Mouse (Mus musculus): ENCODE data around the gene Snx4.
"Not testable (repeated sequence)": the region's sequence is repeated elsewhere in the genome, so short reads cannot be mapped to it uniquely, and the experiment has no call there.

Snx4 gene

GRCm38 (mm10) chr16:33251194-33252051 is at the start of gene Snx4:
Gene Snx4 (plus strand): TSS chr16:33251442.
- peak; percentile 85 for ATAC-seq (ENCODE audit: insufficient number of reproducible peaks, low FRiP score, low TSS enrichment)

- ATAC-seq (ENCODE audit: insufficient number of reproducible peaks, low FRiP score, low TSS enrichment), result no peak
These were observed 40.4 kb upstream of the Snx4 start for GRCm38 (mm10) chr16:33210812-33211211.

DNA sequence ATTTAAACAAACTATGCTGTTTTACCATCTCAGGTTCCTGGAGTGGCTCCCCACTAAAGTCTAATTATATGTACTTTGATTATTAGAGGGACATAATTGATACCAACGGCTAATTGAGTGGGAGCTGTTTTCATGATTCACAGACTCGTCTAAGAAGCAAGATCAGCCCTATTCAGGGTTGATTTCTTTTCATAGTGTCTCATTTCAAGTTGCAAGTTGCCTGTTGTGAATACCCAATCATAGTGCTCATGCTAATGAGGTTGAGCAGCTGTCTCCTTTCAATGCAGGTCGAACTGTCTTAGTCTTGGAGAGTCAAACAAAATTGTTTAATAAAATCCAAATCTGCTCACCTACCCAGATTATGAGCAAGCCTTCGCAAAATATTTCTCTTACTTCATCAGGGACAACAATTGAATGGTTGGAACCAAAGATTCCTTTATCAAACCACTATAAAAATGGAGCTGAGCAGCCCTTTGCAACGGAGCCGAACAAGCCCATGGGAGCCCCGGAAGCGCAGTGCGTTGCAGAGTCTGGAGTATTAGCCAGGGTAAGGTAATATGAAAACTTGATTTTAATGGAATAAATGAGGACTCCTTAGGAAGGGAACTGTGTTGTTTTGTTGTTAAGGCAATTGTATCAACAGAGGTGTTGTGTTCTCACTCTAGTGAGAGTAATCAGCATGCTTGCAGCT is 34.8 kb upstream of the Snx4 start:
- ATAC-seq (ENCODE audit: insufficient number of reproducible peaks, low FRiP score, low TSS enrichment), result no peak

GRCm38 (mm10) chr16:33217553-33218085 is 33.6 kb upstream of the Snx4 start:
- ATAC-seq (ENCODE audit: insufficient number of reproducible peaks, low FRiP score, low TSS enrichment), result not testable (repeated sequence)

DNA sequence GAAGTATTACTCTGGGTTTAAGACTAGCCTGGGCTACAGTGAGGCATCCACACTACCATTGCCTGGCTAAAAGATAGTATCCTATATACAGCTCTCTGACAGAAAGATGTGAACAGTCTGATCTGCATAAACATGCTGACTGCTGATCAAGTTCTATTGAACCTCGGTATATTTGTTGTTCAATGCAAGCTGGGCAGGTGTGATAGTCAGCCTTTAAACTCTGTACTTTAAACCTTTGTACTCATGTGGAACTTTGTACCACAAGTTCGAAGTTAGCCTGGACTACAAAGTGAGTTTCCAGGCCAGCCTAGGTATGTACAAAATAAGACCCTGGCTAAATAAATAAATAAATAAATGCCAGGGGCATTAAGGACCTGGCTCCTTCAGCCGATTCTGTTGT is 28.8 kb upstream of the Snx4 start:
- no peak for ATAC-seq (ENCODE audit: insufficient number of reproducible peaks, low FRiP score, low TSS enrichment)

GRCm38 (mm10) chr16:33224381-33224780 is 26.9 kb upstream of the Snx4 start:
- no peak for ATAC-seq (ENCODE audit: insufficient number of reproducible peaks, low FRiP score, low TSS enrichment)

DNA sequence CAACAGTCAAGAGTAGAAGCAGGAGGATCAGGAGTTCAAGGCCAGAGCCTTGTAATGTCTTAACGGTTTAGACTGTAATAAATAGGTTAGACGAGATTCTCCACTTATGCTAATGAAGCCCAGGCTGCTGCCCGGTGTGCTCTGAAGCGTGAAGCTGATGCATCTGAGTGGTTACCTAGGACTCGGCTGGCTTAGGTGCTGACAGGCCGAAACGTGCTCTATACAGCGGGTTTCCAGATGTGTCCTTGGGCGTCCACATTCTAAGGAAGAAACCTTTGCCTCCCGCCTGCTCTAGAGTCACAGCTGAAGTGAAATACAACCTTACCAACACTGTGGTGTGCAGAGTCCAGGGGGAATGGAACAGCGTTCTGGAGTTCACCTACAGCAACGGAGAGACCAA is 17.1 kb upstream of the Snx4 start:
- ATAC-seq (ENCODE audit: insufficient number of reproducible peaks, low FRiP score, low TSS enrichment), result no peak

DNA sequence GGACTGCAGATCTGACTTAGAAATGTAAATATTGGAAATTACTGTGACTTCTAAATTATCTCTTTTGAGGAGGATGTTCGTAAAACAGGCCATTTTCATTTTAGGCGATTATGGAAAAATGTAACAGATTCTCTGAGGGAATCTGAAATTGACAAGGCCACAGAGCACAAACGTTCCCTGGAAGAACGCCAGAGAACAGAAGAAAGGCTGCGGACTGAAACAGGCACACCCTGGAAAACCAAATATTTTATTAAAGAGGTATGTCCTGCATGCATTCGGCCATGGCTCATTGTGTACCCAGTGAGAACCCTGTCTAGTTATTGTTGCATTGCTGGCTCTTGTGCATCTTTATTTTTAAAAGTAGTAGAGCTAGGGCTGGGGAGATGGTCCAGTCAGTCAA is 15.1 kb upstream of the Snx4 start:
- no peak for ATAC-seq (ENCODE audit: insufficient number of reproducible peaks, low FRiP score, low TSS enrichment)

- no peak for ATAC-seq (ENCODE audit: insufficient number of reproducible peaks, low FRiP score, low TSS enrichment)
These were observed 11.9 kb upstream of the Snx4 start for GRCm38 (mm10) chr16:33239305-33239704.

DNA sequence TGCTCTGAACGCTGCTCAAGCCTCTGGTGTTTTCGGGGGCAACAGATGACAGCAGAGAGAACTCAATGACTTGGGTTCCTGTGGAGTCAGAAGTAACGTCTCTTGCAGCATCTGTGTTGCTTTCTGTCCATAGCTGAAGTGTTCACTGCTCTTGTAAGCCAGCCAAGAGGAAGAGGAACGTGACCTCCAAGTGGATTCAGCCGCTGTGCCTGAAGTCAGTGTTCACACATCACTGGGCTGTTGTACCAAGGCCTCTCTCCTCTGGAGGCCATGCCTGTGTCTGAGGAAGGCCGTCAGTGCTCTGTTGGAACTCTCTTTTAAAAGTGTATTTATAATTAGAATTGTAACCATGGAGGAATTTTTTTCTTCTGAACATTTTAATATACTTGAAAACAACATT is 9.2 kb upstream of the Snx4 start:
- no peak for ATAC-seq (ENCODE audit: insufficient number of reproducible peaks, low FRiP score, low TSS enrichment)

DNA sequence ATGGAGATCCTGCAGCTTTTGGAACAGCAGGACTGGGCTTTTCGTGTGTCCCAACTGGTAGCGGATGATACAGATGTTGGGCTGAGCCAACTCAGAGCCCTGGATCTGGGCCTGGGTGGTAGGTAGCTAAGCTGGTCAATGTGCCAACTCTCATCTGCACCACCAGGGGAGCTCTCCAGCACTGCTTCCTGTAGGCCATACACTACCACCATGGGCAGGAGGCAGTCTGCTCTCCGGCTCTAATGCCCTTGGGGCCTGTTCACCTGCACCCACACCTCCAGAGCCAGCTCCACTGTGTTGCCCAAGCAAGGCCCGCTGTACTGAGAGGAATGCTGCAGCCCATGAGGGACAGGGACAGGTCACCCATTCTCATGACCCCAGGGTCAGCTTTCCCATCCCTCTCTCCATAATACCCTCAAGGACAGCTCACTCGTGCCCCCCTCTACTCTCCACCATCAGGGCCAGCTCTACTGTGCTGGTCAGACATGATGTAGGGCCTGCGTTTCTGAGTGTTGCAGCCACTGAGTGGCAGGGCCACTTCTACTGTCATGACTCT is 7.0 kb upstream of the Snx4 start:
- ATAC-seq (ENCODE audit: insufficient number of reproducible peaks, low FRiP score, low TSS enrichment), result no peak

- no peak for ATAC-seq (ENCODE audit: insufficient number of reproducible peaks, low FRiP score, low TSS enrichment)
These were observed 6.2 kb upstream of the Snx4 start for GRCm38 (mm10) chr16:33244933-33245470.

DNA sequence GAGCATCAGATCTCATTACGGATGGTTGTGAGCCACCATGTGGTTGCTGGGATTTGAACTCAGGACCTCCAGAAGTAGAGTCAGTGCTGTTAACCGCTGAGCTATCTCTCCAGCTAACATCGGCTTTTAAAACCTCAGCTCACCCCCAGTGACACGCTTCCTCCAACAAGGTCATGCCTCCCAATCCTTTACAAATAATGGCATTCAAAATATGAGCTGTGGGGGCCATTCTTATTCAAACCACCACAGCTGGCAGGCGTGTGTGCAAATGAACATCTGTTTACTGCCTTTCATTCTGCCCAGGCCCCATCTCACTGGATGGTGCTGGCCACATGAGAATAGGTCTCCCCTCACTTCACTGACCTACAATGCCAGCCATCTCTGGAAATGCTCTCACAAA is 4.7 kb upstream of the Snx4 start:
- no peak for ATAC-seq (ENCODE audit: insufficient number of reproducible peaks, low FRiP score, low TSS enrichment)

DNA sequence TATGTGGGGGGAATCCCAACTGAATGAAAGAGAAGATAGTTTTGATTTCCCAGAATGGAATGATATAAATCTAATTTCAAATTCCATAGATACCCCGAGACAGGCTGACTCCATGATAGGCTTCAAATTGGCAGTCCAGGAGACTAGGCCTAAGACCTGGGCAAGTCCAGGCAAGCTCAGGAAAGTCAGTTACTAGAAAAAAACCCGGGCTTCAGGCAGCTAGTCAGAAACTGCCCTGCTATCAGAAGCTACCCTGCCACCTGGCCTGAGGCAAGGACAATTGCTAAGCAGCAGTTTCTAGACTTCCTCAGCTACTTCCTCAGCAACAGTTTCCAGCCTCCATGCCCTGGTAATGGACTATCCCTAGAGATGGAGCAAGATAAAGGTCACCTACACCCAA is 4.2 kb upstream of the Snx4 start:
- ATAC-seq (ENCODE audit: insufficient number of reproducible peaks, low FRiP score, low TSS enrichment), result no peak

DNA sequence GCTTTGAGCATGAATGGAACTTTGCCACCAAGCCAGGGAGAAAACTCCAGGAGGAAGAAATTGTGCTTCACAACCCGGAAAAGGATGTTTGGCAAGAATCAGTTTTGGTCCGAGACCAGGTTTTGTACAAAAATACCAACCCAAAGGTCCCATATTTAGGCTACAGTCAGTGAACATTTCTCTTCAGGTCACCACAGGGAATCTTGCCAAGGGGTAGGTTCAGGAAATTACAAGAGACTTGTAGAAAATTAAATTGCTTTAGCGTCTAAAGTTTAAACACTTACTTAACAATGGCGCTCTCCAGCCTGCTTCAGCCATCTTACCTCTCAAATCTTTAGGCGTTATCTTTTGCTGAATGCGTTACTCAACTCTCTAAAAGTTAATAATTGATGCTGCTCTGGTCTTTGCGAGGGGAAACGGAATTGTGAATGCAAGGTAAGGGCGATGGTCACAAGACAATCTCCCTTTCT is 556 bp upstream of the Snx4 start:
- ATAC-seq (ENCODE audit: insufficient number of reproducible peaks, low FRiP score, low TSS enrichment), result no peak

DNA sequence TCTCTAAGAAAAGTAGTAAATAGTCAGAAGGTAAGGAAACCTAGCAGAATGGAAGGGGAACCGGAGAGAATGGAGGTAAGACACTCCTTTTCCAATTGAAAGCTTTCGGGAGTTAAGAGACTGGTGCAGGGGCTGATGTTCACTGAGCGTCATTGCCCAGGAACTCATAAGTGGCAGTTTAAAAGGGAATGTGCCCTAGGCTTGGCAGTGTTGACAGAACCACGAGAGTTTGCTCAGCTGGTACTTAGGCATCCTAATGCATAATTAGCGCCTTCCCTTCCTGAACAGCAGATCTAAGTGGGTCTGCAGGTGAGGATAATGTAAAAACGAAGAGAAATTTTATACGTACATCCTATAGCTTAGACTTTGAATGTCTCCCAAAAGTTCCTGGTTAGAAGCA is 4.4 kb downstream of the Snx4 start:
- ATAC-seq (ENCODE audit: insufficient number of reproducible peaks, low FRiP score, low TSS enrichment), result no peak

DNA sequence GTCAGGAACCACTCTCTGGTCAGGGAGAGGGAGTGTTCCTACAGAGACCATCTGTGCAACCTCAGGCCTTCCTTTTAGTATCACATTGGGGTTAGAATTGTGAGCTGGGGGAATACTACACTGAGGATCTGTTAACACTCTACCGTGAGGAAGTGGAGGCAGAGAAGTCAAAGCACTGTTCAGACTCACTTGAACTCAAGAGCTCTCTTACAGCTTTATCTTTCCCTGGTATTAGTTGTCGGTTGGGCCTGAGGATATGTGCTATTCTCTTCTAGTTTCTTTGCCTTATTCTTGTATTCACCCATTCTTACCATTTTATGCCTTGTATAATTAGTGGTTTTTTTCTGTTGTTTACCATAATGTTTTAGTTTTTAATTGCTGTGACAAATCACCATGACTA is 7.3 kb downstream of the Snx4 start:
- ATAC-seq (ENCODE audit: insufficient number of reproducible peaks, low FRiP score, low TSS enrichment), result no peak

GRCm38 (mm10) chr16:33259824-33260223 is 8.6 kb downstream of the Snx4 start:
- no peak for ATAC-seq (ENCODE audit: insufficient number of reproducible peaks, low FRiP score, low TSS enrichment)

GRCm38 (mm10) chr16:33260825-33261224 is 9.6 kb downstream of the Snx4 start:
- ATAC-seq (ENCODE audit: insufficient number of reproducible peaks, low FRiP score, low TSS enrichment), result no peak

DNA sequence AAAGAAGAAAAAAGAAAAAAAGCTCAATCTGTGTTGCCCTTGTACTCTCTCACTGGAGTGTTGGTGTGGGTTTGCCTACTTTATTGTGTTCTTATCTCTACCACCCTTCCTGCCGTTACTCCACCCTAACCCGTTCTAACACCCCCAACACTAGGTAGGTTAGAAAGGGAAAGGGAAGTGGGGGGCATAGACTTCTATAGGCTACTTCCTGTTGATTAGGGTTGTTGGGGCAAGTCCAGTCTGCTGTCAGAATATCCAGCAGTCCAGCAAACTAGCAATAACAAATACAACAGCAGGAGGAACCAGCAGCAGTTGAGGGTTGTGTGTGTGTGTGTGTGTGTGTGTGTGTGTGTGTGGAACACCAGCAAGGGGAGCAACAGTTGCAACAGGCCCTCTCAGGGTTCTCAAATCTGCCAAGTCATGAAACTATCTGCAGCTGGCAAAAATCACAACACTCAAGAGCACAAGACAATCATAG is 10.4 kb downstream of the Snx4 start:
- ATAC-seq (ENCODE audit: insufficient number of reproducible peaks, low FRiP score, low TSS enrichment), result no peak

DNA sequence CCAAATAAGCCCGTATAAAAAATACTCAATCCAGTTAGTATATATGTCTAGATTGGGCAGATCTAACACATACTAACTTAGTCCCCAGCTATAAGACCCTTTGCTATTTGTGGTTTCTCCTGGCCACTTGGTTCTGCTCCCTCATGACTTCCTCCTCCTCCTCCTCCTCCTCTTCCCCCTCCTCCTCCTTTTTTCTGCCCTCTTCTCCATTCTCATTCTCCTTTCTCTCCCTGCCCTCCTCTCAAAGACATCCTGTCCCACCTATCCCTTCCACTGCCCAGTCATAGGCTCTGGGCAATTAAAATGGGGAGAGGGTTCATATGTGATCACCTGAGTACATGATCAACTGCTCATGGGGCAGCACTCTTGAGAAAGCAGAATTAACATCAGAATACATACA is 10.9 kb downstream of the Snx4 start:
- no peak for ATAC-seq (ENCODE audit: insufficient number of reproducible peaks, low FRiP score, low TSS enrichment)

All from cerebellum, adult (tissue).